In the genomic region with DNA sequence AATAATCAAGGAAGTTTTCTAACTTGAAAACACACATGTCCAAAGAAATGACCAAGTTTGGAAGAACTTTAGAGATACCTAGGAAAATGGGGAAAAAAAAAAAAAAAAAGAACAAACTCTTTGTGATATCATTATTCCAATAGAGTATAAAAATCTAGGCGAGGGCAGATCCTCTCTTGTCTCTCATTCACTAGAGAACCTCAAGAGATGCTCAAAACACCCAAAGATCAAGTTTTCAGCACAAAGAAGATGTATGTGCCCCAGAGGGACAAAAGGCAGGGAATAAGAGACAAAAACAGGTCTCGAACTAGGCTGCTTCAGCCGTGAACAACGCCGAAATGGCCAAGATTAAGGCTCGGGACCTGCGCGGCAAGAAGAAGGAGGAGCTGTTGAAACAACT, we compare ENCODE assay signal across 8 mouse cellular contexts. TPM values are rescaled to one million over a fixed set of nuclear protein-coding genes. Genes with fewer than 3 reads are reported as not detected.
DNase-seq lines count a peak whose midpoint lies in the region; ATAC-seq lines count a peak whose summit lies in the region.

A gene (plus strand): TSS at position 301 of the 400 bp plus-strand sequence.

- no peaks in the 10 kb centered on the region for H3K27me3 ChIP-seq in kidney, embryonic 15.5 days
- H3K27me3 ChIP-seq in midbrain, embryonic 13.5 days, result no peaks in the 10 kb centered on the region

- no peak within 1 kb of the TSS for H3K27ac ChIP-seq in kidney, embryonic 15.5 days
- H3K27ac ChIP-seq in brown adipose tissue, adult 24 weeks (replicated peaks; ENCODE audit: low read depth, low read length), result no peak within 1 kb of the TSS
- H3K27ac ChIP-seq in midbrain, embryonic 13.5 days, result no peak within 1 kb of the TSS

- no peak for ATAC-seq in kidney, embryonic 15.5 days (replicated peaks; ENCODE audit: low FRiP score)
- no peak for ATAC-seq in granulocyte monocyte progenitor cell, adult 5-6 weeks (replicated peaks; ENCODE audit: poor library complexity, severe bottlenecking)
- no peak for ATAC-seq in midbrain, embryonic 13.5 days

- WGBS in kidney, embryonic 15.5 days, result 88% methylated on average over 8 of the region's 8 CpGs
- WGBS in midbrain, embryonic 13.5 days, result 90% methylated on average over 8 of the region's 8 CpGs

- H3K4me2 ChIP-seq in kidney, embryonic 15.5 days, result no peak within 1 kb of the TSS
- no peak within 1 kb of the TSS for H3K4me2 ChIP-seq in midbrain, embryonic 13.5 days (replicated peaks)

- no peak for DNase-seq in kidney, postnatal 36 days
- DNase-seq in layer of hippocampus, postnatal 10 days (ENCODE audit: low spot score in 2 of 2), result no peak
- no peak for DNase-seq in ovary, postnatal 14 days (ENCODE audit: low spot score)
- no peak for DNase-seq in spleen, adult 18-20 months

- H3K9ac ChIP-seq in kidney, embryonic 15.5 days, result no peak within 1 kb of the TSS
- H3K9ac ChIP-seq in midbrain, embryonic 13.5 days (replicated peaks), result no peak within 1 kb of the TSS

- H3K4me3 ChIP-seq in kidney, embryonic 15.5 days (replicated peaks), result no peak within 1 kb of the TSS
- H3K4me3 ChIP-seq in brown adipose tissue, adult 24 weeks (ENCODE audit: insufficient read depth, low read depth, low read length), result no peak within 1 kb of the TSS
- no peak within 1 kb of the TSS for H3K4me3 ChIP-seq in midbrain, embryonic 13.5 days (replicated peaks)

- no peaks in the 10 kb centered on the region for H3K4me1 ChIP-seq in kidney, embryonic 15.5 days
- H3K4me1 ChIP-seq in brown adipose tissue, adult 24 weeks (ENCODE audit: control insufficient read depth, insufficient read depth, insufficient read length, low read length), result no peaks in the 10 kb centered on the region
- no peaks in the 10 kb centered on the region for H3K4me1 ChIP-seq in midbrain, embryonic 13.5 days (replicated peaks)

- 0 out of 2 replicates have a peak, but pooled peaks cover 4% of the 10 kb centered on the region for H3K9me3 ChIP-seq in kidney, embryonic 15.5 days (replicated peaks)
- no peaks in the 10 kb centered on the region for H3K9me3 ChIP-seq in midbrain, embryonic 13.5 days

- no peaks in the 10 kb centered on the region for H3K36me3 ChIP-seq in kidney, embryonic 15.5 days
- no peaks in the 10 kb centered on the region for H3K36me3 ChIP-seq in midbrain, embryonic 13.5 days

RNA-seq across cellular contexts. Expression of the gene that starts here (rescaled TPM):
- 847 and 878 TPM in 2 replicates for polyA plus RNA-seq in kidney, embryonic 15.5 days (2015; fragmentation: Nextera tagmentation; extraction: Ambion mirVana)
- polyA plus RNA-seq in brown adipose tissue, adult 24 weeks (2012; ENCODE audit: insufficient read depth, insufficient read length, missing spikeins), result 882 and 957 TPM in 2 replicates
- total RNA-seq in granulocyte monocyte progenitor cell, adult 5-6 weeks (2014; fragmentation: Nextera tagmentation), result 1,748 and 1,908 TPM in 2 replicates
- total RNA-seq in granulocyte monocyte progenitor cell, adult 5-6 weeks (2017), result 3,498 and 4,224 TPM in 2 replicates
- 100 to 1,000 TPM; 380 to 411 TPM for total RNA-seq in layer of hippocampus, postnatal 10 days (2021)
- polyA plus RNA-seq in midbrain, embryonic 13.5 days (2015; fragmentation: Nextera tagmentation; extraction: Ambion mirVana), result 591 and 665 TPM in 2 replicates

Comparison
In these comparisons a context has a peak if more than half of its experiments do, and no peak if none do; other contexts are left out.
1. RNA of the gene that starts here (total RNA-seq): 1,748 to 4,224 TPM in granulocyte monocyte progenitor cell, adult 5-6 weeks; 380 to 411 TPM in layer of hippocampus, postnatal 10 days; every median in the first group is over 4 times any median in the second.